Mouse (Mus musculus): ENCODE measurements around the gene Fmod. TPM values are rescaled to one million over a fixed set of nuclear protein-coding genes. Genes with fewer than 3 reads are reported as not detected.

Gene Fmod
- total RNA-seq, 2 experiments from 2014 or later: not detected

DNA sequence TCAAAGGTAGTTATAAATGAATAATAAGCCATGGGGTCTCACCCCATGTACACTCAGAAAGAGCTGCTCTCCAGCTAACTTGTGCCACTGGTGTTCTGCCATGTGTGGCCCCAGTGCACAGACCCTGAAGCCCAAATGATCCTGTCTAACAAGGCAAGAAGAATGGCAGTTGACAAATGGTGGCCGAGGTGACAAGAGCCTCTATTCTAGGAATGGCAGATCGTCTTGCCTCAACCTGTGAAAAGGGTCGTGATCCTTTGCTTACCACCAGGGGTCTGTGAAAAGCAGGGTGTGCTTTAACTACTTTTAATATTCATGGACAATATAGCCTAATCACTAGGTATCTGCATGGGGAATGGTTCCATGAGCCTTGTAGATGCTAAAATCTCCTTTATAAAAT is 37.1 kb downstream of the Fmod start:
- ATAC-seq (ENCODE audit: poor library complexity, severe bottlenecking): no peak

GRCm38 (mm10) chr1:134074606-134075005 is 37.6 kb downstream of the Fmod start:
- ATAC-seq (ENCODE audit: poor library complexity, severe bottlenecking): no peak

- no peak for ATAC-seq (ENCODE audit: poor library complexity, severe bottlenecking)
Observed at GRCm38 (mm10) chr1:134075532-134075931, 38.5 kb downstream of the Fmod start.

- no peak for ATAC-seq (ENCODE audit: poor library complexity, severe bottlenecking)
Observed at GRCm38 (mm10) chr1:134076789-134077188, 39.7 kb downstream of the Fmod start.

GRCm38 (mm10) chr1:134077389-134078060 is 40.5 kb downstream of the Fmod start:
- peak; percentile 13 for ATAC-seq (ENCODE audit: poor library complexity, severe bottlenecking)

- ATAC-seq (ENCODE audit: poor library complexity, severe bottlenecking): peak; percentile 11
Observed at GRCm38 (mm10) chr1:134078061-134078795, 41.2 kb downstream of the Fmod start.

DNA sequence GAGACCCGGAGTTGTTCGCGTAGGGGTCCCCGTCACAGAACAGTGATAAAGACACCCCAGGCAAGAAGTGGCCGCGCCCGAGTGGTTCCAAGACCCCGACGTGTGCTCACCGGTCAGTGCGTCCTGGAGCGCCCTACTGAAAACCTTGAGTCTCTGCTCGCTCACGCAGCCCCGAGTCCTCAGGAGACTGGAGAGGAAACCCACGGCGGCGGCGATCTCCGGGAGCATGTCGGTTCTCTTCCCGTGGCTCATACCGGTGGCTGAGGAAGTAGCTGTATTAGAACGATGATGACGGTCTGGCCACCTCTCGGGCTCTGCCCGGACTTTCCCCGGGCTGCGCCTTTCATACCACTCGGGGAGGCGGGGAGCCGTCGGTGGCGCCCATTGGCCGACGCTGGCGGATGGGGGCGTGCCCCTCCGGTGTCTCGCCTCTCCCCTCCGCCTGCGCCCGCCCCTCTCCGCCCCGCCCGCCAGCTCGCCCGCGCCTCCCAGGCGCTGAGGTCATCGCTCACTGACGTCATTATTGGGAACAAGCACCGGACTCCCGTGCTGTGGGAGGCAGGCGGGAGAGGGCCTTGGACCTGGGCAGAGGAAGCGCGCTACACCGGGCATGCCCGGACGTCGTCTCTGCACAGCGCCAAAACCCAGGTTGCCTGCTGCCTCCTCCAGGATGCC is 41.9 kb downstream of the Fmod start, which contains the start of gene Btg2:
Btg2 (minus strand) TSS at position 319 of the 675 bp plus-strand sequence.
- ATAC-seq (ENCODE audit: poor library complexity, severe bottlenecking): peak; percentile 66

GRCm38 (mm10) chr1:134079477-134080163 is 42.6 kb downstream of the Fmod start:
- ATAC-seq (ENCODE audit: poor library complexity, severe bottlenecking): no peak

- no peak for ATAC-seq (ENCODE audit: poor library complexity, severe bottlenecking)
Observed at GRCm38 (mm10) chr1:134080406-134080805, 43.4 kb downstream of the Fmod start.

DNA sequence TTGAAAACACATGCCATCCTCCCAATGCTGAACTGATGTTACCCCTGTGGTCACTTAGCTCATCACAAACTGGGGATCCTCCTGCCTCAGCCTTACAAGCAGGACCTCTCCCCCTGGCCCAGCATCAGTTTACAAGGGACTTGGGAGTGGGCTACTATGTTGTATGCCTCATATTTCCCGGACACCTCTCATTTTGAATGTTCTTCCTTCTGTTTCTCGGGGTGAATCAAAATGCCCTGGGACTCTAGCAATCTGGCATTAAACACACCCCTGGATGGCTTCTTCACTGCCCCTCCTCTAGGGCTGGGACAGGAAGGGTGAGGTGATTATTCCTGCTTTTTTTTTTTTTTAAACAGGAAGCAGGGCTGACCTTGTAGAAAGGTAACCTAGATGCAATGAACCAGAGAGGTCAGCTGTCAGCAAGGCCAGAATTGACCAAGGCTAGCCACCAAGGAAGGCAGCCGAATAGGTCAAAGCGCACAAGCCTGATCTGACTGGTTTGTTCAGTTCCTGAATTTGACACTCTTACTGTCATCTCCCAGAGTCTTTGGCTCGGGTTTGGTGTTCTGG is 43.9 kb downstream of the Fmod start:
- ATAC-seq (ENCODE audit: poor library complexity, severe bottlenecking): no peak

DNA sequence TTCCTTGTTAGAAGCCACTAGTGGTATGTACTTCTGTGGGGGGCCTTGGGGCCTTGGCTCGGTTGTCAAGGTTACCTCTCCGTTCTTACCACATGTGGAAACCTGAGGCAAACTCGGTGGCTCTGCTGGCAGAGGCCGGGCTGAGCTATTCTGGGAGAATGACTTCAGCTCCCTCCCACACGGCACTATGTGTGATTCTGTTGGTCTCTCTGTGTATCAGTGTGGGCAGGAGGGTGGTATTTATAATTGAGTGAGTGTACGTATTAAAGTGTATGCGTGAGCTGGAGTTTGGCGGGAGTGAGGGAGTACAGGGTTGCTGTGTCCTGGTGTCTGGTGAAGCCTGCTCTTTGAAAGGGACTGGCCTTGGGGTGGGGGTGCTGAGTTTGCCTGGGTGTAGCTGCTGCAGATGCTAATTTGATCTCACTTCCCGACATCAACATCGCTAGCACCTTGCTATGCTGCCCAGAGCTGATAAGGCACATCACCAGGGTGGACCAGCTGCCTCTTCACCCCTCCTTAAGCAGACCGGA is 46.0 kb downstream of the Fmod start:
- no peak for ATAC-seq (ENCODE audit: poor library complexity, severe bottlenecking)

- ATAC-seq (ENCODE audit: poor library complexity, severe bottlenecking): no peak
Observed at GRCm38 (mm10) chr1:134083676-134084075, 46.6 kb downstream of the Fmod start.

DNA sequence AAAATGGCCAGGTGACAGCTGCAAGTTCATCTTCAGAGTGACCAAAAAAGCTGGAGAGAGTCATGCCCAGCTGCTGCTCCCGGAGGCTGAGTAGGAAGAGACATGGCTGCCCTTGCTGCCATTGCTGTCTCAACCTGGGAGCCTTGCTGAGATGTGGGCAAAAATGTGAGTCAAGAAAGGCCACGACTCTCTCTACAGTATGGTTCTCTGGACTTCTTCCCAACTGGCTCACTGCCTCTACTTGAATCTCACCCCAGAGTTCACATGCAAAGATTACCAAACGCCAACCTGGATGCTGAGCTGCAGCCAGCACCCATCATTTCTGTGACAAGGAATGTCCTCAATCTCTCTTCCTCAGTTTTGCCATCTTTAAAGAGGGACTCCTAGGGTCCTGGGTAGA is 47.1 kb downstream of the Fmod start:
- ATAC-seq (ENCODE audit: poor library complexity, severe bottlenecking): no peak

- ATAC-seq (ENCODE audit: poor library complexity, severe bottlenecking): no peak
Observed at GRCm38 (mm10) chr1:134086017-134086416, 49.0 kb downstream of the Fmod start.

DNA sequence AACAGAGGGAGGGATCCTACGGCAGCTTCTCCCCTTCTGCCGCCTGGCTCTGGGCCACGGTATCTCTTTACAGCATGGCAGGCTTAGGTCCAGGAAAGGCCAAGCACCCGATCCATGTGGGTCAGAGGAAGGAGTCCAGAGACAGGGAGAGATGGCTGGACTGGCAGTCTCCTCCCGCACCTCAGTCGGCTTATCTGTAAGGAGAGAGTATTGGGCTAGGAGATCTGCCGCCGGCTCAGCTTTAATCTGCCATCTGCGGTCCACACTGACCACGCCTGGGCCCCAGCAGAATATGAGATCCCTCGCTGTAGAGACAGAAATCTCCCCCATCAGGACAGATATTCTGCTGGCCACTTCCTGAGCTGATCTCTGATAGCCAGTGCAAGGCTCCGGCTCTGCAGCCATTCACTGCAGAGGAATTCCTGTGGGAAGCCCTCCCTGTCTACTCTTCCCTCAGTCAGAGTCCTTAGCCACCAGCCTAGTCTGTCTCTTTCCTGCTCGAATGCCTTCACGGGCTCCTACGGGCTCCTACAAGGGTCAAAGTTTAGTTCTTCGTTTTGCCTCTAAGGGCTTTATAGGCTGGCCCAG is 49.9 kb downstream of the Fmod start:
- ATAC-seq (ENCODE audit: poor library complexity, severe bottlenecking): peak; percentile 27; the same call in 1 of the 2 replicates

DNA sequence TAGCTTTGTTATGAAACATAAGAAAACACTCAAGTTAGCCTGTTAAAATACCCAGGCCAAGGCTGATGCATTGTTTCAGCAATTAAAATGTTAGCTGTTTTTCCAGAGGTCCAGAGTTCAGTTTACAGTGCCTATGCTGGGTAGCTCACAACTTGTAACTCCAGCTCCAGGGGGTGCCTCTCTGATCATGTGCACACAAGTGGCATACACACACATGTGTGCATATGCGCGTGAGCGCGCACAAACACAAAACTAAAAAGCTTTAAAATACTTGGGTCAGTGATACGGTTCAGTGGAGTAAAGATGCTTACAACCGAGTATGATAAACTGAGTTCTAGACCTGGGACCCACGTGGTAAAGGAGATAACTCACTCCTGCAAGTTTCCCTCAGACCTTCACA is 52.0 kb downstream of the Fmod start:
- ATAC-seq (ENCODE audit: poor library complexity, severe bottlenecking): no peak

GRCm38 (mm10) chr1:134091851-134092250 is 54.8 kb downstream of the Fmod start:
- no peak for ATAC-seq (ENCODE audit: poor library complexity, severe bottlenecking)

DNA sequence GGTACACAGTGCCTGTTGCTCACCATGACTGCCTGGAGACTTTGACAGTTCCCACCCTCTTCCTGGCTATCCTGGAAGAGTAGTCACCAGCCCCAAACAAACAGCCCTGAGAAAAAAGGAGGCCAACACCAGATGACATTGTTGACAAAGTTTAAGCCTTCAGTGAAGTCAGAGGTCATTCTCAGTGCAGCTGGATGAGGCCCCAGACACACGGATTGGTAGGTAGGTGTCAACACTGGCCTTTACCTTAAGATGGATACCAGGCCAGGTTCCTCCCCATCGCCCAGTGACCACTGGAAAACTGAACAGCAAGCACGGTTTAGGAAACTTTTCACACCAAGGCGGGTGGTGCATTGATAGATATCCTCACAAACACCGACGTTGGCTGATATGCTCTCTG is 55.3 kb downstream of the Fmod start:
- ATAC-seq (ENCODE audit: poor library complexity, severe bottlenecking): no peak

DNA sequence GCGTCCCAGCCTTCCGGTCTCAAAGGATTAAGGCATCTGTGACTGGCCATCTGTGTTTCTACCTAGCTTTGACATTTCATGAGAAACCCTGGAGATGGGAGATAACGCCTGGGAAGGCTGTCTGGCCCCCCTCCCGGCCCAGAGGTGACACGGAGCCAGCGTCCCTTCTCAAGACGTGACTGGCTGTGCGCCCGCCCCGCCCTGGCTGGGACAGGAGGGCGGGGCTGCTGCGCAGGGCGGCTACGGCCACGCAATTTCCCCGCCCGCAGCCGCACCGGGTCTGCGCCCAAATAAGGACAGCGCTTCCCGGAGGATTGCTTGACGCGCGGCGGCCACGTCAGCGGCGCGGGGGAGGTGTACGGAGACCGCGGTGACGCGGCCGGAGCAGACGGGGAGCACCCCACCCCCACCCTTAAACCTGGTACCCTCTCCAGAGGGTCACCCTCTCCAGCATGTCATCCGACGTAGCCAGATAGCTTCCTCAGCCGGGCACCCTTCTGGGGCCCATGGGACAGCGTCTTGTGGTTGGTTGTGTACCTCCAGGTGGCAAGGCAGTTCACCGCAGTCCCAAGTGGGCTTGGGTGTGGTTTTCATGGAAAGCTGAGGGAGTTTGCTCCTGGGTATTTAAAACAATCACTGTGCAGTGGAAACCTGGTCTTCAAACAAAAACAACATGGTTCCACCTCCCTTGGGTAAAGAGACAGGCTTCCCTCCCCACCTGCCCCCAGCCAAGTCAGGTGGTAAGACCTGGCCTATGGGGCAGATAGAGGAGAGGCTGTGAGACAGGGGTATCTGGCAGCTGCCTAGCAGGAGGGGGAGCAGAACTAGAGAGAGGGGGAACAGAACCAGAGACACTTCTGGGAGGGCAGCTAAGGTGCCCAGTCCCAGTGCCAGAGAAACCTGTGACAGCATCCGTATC is 56.1 kb downstream of the Fmod start:
- peak; percentile 67 for ATAC-seq (ENCODE audit: poor library complexity, severe bottlenecking)

All from megakaryocyte, adult 5-6 weeks (primary cell).